Mouse (Mus musculus): ENCODE measurements at regions not wholly inside any gene's neighbourhood (a gene's known extent, or its start where the extent isn't known, plus 50 kb on each side); places are given as distances from the start of the nearest gene placed in this dataset.

DNA sequence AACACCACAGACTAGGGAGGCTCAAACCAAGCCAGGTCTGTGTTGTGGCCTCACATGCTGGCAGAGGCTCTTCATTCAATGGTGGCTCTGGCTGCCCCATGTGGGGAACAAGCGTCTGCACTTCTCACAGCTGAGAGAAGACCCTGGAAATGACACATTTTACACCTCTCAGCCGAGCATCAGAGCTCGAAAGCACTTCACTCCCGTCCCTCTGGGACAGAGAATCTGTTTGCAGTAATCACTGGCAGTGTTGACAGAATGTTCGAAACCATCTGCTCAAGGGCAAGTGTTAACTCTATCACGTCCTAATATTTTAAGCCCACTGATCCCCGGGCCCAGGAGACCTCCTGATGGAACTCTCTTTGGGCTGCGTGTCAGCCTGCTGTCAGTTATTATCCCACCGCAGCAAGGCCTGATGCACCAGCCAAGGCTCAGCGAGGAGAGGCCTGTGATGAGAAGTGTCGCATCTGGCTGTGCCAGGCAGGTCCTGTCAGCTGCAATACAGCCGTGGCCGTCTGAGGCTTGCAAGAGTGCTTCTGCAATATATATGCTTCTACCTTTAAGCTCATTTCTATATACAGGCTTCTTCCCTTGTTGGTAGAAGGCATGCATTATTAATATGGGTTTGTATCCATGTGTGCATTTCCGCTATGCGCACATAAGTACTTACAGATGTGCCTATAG is 241.5 kb upstream of the Dnajc19 start:
- WGBS: 22% methylated on average over 15 of the region's 15 CpGs
- ATAC-seq (replicated peaks; ENCODE audit: extremely low read depth, insufficient read depth, low FRiP score): no peak

DNA sequence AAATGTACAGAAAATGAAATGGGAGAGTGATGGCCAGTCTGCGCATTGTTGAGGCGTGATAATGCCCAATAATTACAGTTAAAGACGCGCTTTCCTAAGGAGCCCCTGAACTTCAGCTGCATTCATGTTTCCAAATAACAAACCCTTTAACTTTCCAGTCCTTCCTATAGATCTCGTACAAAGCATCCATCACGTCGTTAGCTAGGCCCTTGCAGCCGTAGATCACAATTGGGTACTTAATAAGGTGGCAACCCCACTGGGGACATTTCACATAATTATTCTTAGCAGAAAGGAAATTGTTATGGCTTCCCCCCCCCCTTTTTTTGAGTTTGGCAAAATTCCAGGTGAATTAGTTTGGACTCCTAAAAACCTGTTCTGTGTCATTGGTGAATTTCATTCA is 233.7 kb upstream of the Dnajc19 start:
- WGBS: 90% methylated on average over 8 of the region's 8 CpGs

More for the DNA sequence above, 241.5 kb upstream of the Dnajc19 start:
- Histone ChIP-seq H3K27ac (ENCODE audit: low read length) (no peak overlapping the region), H3K36me3 (ENCODE audit: control insufficient read depth, insufficient read depth) (no peaks in the 10 kb centered on the region), H3K9ac (ENCODE audit: low read length) (no peak overlapping the region), H3K4me3 (ENCODE audit: low read length) (no peak overlapping the region), H3K4me1 (ENCODE audit: control insufficient read depth, insufficient read depth, low read length) (no peaks in the 10 kb centered on the region), H3K9me3 (replicated peaks; ENCODE audit: control insufficient read depth, low read length) (no peaks in the 10 kb centered on the region), H3K27me3 (ENCODE audit: control insufficient read depth, insufficient read depth, low read length) (no peaks in the 10 kb centered on the region), H3K4me2 (ENCODE audit: low read depth, low read length) (no peak overlapping the region)

DNA sequence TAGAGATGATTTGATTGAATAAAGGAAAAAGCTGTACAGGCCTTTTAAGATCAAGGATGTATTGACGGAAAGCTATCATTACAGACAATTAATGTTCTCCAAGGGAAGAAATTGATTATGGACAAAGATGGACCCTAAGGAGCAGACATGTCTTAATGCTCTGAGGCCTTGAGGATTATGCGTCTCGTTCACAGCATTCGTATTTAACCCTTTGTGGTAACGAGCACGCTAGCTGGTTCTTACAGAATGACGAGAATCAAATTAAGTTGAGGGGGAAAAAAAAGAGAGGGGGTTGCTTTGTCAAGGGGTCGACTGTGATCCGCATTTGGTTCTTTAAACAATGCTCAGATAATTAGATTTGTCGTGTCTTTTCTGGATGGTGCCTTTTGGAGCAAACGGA is 233.3 kb upstream of the Dnajc19 start:
- 76% methylated on average over 11 of the region's 11 CpGs for WGBS
- H3K9ac ChIP-seq (ENCODE audit: low read length): no peak overlapping the region
- H3K4me3 ChIP-seq (ENCODE audit: low read length): no peak overlapping the region
- no peaks in the 10 kb centered on the region for H3K36me3 ChIP-seq (ENCODE audit: control insufficient read depth, insufficient read depth)
- no peaks in the 10 kb centered on the region for H3K4me1 ChIP-seq (ENCODE audit: control insufficient read depth, insufficient read depth, low read length)
- H3K27ac ChIP-seq (ENCODE audit: low read length): no peak overlapping the region
- ATAC-seq (replicated peaks; ENCODE audit: extremely low read depth, insufficient read depth, low FRiP score): no peak
- H3K9me3 ChIP-seq (replicated peaks; ENCODE audit: control insufficient read depth, low read length): no peaks in the 10 kb centered on the region
- no peak overlapping the region for H3K4me2 ChIP-seq (ENCODE audit: low read depth, low read length)
- no peaks in the 10 kb centered on the region; the same call in 1 of the 2 replicates for H3K27me3 ChIP-seq (ENCODE audit: control insufficient read depth, insufficient read depth, low read length)

More for the DNA sequence above, 233.7 kb upstream of the Dnajc19 start:
- no peak overlapping the region for H3K27ac ChIP-seq (ENCODE audit: low read length)
- H3K27me3 ChIP-seq (ENCODE audit: control insufficient read depth, insufficient read depth, low read length): no peaks in the 10 kb centered on the region; the same call in 1 of the 2 replicates
- H3K4me2 ChIP-seq (ENCODE audit: low read depth, low read length): no peak overlapping the region
- H3K9me3 ChIP-seq (replicated peaks; ENCODE audit: control insufficient read depth, low read length): no peaks in the 10 kb centered on the region
- H3K4me1 ChIP-seq (ENCODE audit: control insufficient read depth, insufficient read depth, low read length): no peaks in the 10 kb centered on the region
- no peak overlapping the region for H3K9ac ChIP-seq (ENCODE audit: low read length)
- H3K4me3 ChIP-seq (ENCODE audit: low read length): no peak overlapping the region
- ATAC-seq (replicated peaks; ENCODE audit: extremely low read depth, insufficient read depth, low FRiP score): no peak
- no peaks in the 10 kb centered on the region for H3K36me3 ChIP-seq (ENCODE audit: control insufficient read depth, insufficient read depth)

DNA sequence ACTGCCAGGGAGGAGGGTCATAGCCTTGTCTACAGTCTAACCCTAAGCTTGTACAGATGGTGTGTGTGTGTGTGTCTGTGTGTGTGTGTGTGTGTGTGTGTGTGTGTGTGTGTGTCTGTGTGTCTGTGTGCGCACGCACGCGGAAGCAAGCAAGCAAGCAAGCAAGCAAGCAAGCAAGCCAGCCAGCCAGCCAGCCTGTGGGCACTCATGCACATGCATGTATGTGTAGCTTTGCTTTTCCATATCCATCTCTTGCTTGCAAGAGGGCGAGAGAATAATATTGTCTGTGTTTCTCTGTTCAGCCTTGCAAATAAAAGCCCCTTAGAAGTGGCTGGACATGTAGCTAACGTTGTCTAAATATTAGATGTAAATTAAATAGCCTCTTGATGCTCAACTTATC is 230.8 kb upstream of the Dnajc19 start:
- Histone ChIP-seq H3K4me3 (ENCODE audit: low read length) (no peak overlapping the region), H3K27me3 (ENCODE audit: control insufficient read depth, insufficient read depth, low read length) (no peaks in the 10 kb centered on the region; the same call in 1 of the 2 replicates), H3K9ac (ENCODE audit: low read length) (no peak overlapping the region), H3K4me2 (ENCODE audit: low read depth, low read length) (no peak overlapping the region), H3K27ac (ENCODE audit: low read length) (no peak overlapping the region), H3K9me3 (replicated peaks; ENCODE audit: control insufficient read depth, low read length) (no peaks in the 10 kb centered on the region), H3K4me1 (ENCODE audit: control insufficient read depth, insufficient read depth, low read length) (no peaks in the 10 kb centered on the region), H3K36me3 (ENCODE audit: control insufficient read depth, insufficient read depth) (no peaks in the 10 kb centered on the region)
- no peak for ATAC-seq (replicated peaks; ENCODE audit: extremely low read depth, insufficient read depth, low FRiP score)
- 88% methylated on average over 6 of the region's 6 CpGs for WGBS

DNA sequence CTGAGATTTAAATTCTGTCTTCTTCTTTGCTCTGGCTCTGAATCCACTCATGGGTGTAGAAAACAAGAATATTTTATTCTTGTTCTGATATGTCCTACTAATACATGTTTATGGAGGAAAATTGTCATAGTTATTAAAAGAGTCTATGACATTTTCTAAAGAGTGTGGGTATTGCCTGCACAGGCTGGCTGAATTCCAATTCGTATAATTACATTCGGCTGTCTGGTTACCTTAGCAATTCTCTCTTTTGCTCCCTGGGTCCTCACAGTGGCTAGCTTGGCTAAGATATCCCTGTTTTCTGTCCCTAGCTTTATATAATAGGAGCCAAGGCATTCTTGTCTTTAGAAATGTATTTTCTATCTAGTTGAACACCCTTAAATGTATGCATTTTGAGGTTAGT is 218.5 kb upstream of the Dnajc19 start:
- no peak overlapping the region for H3K4me2 ChIP-seq (ENCODE audit: low read depth, low read length)
- no peak for ATAC-seq (replicated peaks; ENCODE audit: extremely low read depth, insufficient read depth, low FRiP score)
- no peak overlapping the region for H3K9ac ChIP-seq (ENCODE audit: low read length)
- H3K36me3 ChIP-seq (ENCODE audit: control insufficient read depth, insufficient read depth): no peaks in the 10 kb centered on the region
- H3K27me3 ChIP-seq (ENCODE audit: control insufficient read depth, insufficient read depth, low read length): no peaks in the 10 kb centered on the region
- H3K27ac ChIP-seq (ENCODE audit: low read length): no peak overlapping the region
- H3K4me3 ChIP-seq (ENCODE audit: low read length): no peak overlapping the region
- no peaks in the 10 kb centered on the region for H3K4me1 ChIP-seq (ENCODE audit: control insufficient read depth, insufficient read depth, low read length)
- no peaks in the 10 kb centered on the region for H3K9me3 ChIP-seq (replicated peaks; ENCODE audit: control insufficient read depth, low read length)
- 84% methylated on average over 2 of the region's 2 CpGs for WGBS

DNA sequence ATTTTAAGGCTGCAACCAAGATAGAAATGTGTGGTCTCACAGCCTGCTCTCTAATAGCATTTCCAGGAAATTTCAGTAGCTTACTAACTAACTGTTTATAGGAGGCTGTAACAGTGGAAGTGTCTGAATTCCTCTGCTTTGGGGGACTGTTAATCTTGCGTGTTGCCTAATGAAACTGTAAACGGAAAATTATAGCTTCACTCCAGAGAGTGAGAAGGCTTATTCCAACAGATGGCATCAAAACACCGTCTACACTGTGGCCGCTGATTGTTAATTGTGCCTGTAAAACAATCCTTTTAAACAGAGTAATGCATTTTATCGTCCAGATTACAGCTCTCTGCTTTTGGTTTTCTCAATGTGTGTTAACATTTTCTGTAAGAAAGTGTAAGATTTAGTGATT is 206.7 kb upstream of the Dnajc19 start:
- H3K4me2 ChIP-seq (ENCODE audit: low read depth, low read length): no peak overlapping the region
- no peak overlapping the region for H3K4me3 ChIP-seq (ENCODE audit: low read length)
- no peaks in the 10 kb centered on the region for H3K36me3 ChIP-seq (ENCODE audit: control insufficient read depth, insufficient read depth)
- H3K27ac ChIP-seq (ENCODE audit: low read length): no peak overlapping the region
- WGBS: 71% methylated on average over 5 of the region's 5 CpGs
- no peak for ATAC-seq (replicated peaks; ENCODE audit: extremely low read depth, insufficient read depth, low FRiP score)
- no peaks in the 10 kb centered on the region for H3K9me3 ChIP-seq (replicated peaks; ENCODE audit: control insufficient read depth, low read length)
- H3K9ac ChIP-seq (ENCODE audit: low read length): no peak overlapping the region
- no peaks in the 10 kb centered on the region for H3K27me3 ChIP-seq (ENCODE audit: control insufficient read depth, insufficient read depth, low read length)
- H3K4me1 ChIP-seq (ENCODE audit: control insufficient read depth, insufficient read depth, low read length): no peaks in the 10 kb centered on the region

DNA sequence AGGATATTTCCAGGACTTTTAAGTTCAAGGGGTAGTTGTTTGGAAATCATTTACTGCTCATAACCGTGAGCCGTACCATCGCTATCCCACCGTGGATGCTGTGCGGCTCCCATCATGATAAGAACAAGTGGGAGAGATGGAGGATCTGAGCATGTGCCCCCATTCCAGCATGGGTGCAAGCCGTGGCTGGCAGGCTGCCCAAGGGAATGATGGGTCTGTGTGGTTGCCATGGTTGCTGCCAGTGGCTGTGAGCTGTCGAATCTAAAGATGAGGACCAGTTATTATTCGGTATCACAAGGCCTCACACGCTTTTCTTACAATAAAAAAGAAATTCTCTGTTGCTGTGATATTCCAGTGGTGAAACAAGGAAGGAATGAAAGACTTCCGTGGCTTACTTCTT is 189.0 kb upstream of the Dnajc19 start:
- H3K9me3 ChIP-seq (replicated peaks; ENCODE audit: control insufficient read depth, low read length): no peaks in the 10 kb centered on the region
- WGBS: 84% methylated on average over 10 of the region's 10 CpGs
- no peak overlapping the region for H3K4me3 ChIP-seq (ENCODE audit: low read length)
- no peaks in the 10 kb centered on the region for H3K27me3 ChIP-seq (ENCODE audit: control insufficient read depth, insufficient read depth, low read length)
- ATAC-seq (replicated peaks; ENCODE audit: extremely low read depth, insufficient read depth, low FRiP score): no peak
- no peak overlapping the region for H3K9ac ChIP-seq (ENCODE audit: low read length)
- no peak overlapping the region for H3K4me2 ChIP-seq (ENCODE audit: low read depth, low read length)
- H3K4me1 ChIP-seq (ENCODE audit: control insufficient read depth, insufficient read depth, low read length): no peaks in the 10 kb centered on the region
- H3K36me3 ChIP-seq (ENCODE audit: control insufficient read depth, insufficient read depth): no peaks in the 10 kb centered on the region
- no peak overlapping the region for H3K27ac ChIP-seq (ENCODE audit: low read length)

DNA sequence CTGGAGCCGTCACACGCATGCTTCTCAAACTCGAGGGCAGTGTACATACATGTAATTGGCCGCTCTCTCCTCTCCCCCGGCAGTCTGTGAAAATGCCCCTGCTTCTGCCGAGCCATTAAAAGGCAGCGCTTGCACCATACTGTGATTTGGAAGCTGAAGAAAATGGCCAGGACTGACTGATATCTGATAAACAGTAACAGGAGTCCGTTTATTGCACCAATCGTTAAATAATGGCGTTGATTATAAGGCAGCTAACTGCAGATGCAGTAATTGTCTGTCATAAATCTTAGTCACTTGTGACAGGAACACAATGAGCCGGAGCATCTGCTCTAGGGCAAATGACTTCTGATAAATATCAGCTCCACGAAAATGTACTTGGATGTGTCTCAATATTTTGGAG is 185.3 kb upstream of the Dnajc19 start:
- 71% methylated on average over 12 of the region's 12 CpGs for WGBS
- no peak overlapping the region for H3K4me2 ChIP-seq (ENCODE audit: low read depth, low read length)
- no peaks in the 10 kb centered on the region for H3K27me3 ChIP-seq (ENCODE audit: control insufficient read depth, insufficient read depth, low read length)
- H3K36me3 ChIP-seq (ENCODE audit: control insufficient read depth, insufficient read depth): no peaks in the 10 kb centered on the region
- H3K4me3 ChIP-seq (ENCODE audit: low read length): no peak overlapping the region
- no peak for ATAC-seq (replicated peaks; ENCODE audit: extremely low read depth, insufficient read depth, low FRiP score)
- H3K27ac ChIP-seq (ENCODE audit: low read length): no peak overlapping the region
- H3K4me1 ChIP-seq (ENCODE audit: control insufficient read depth, insufficient read depth, low read length): no peaks in the 10 kb centered on the region
- no peak overlapping the region for H3K9ac ChIP-seq (ENCODE audit: low read length)
- H3K9me3 ChIP-seq (replicated peaks; ENCODE audit: control insufficient read depth, low read length): no peaks in the 10 kb centered on the region

DNA sequence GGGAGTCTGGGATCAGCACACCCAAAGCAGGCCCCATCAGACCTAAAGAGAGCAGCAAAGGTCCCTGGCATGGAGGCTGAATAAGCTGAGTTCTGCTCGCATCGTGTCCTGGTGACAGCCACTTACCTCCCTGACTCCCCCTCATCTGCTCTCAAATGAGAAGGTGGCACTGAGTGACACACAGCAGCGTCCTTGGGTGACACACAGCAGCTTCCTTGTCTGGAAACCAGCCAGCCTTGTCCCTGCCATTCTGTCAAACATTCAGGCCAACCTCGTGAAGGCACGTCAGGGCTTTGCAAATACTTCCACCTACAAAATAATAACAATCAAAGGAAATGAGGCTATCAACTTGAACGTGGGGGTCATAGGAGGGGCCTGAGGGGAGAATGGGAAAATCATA is 183.7 kb upstream of the Dnajc19 start:
- no peak overlapping the region for H3K4me3 ChIP-seq (ENCODE audit: low read length)
- no peaks in the 10 kb centered on the region for H3K4me1 ChIP-seq (ENCODE audit: control insufficient read depth, insufficient read depth, low read length)
- no peaks in the 10 kb centered on the region for H3K9me3 ChIP-seq (replicated peaks; ENCODE audit: control insufficient read depth, low read length)
- ATAC-seq (replicated peaks; ENCODE audit: extremely low read depth, insufficient read depth, low FRiP score): no peak
- no peaks in the 10 kb centered on the region for H3K27me3 ChIP-seq (ENCODE audit: control insufficient read depth, insufficient read depth, low read length)
- no peak overlapping the region for H3K27ac ChIP-seq (ENCODE audit: low read length)
- H3K9ac ChIP-seq (ENCODE audit: low read length): no peak overlapping the region
- no peaks in the 10 kb centered on the region for H3K36me3 ChIP-seq (ENCODE audit: control insufficient read depth, insufficient read depth)
- H3K4me2 ChIP-seq (ENCODE audit: low read depth, low read length): no peak overlapping the region
- 24% methylated on average over 6 of the region's 6 CpGs for WGBS

Measured in heart, embryonic 16.5 days (tissue).